Mouse (Mus musculus): Measurements from ENCODE around the gene Dyrk3. TPM values are rescaled to one million over a fixed set of nuclear protein-coding genes. Genes with fewer than 3 reads are reported as not detected.

The Dyrk3 gene
- polyA plus RNA-seq, 1 experiment from 2014 or later = 1.7 TPM

DNA sequence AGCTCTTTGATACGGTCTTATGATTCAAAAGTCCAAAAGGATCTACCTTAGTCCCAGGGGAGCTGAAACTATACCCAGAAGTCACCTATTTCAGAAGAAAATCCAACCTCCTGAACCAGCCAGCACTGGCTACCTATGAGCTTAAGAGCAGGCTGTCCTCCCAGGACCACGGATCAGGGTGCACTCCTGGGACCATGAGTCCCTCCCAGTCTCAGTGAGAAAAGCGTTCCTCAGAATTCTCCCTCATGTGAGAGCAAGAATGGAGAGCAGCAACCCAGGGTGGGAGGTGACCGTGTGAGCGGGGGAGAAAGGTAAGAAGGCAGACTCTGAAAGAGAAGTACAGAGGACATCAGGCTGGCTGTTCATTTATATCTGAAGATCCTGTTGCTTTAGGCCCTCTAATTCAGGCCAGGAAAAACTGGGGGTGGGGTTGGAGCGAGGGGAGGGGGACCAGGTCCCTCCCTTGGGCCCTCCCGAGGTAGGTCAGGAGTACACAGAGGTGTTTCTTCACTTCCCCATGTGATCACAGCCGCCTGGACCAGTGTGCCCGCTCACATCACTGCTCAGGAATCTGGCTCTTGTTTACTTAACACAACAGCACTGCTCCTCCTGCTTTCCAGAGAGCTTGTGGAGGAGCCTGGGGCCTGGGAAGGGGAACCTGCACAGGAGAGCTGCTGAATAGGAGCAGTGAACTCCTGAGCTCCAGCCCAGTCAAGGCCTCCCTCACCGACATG is 30.4 kb downstream of the Dyrk3 start:
- Histone ChIP-seq H3K9ac (ENCODE audit: low read length) (peak overlapping the region; percentile 19; the same call in 1 of the 2 replicates), H3K9me3 (ENCODE audit: control insufficient read depth, low read length) (no peaks in the 10 kb centered on the region), H3K4me3 (ENCODE audit: control insufficient read depth in 1 of 2, insufficient read depth in 1 of 2, low read depth in 1 of 2, low read length in 2 of 2) (no peak overlapping the region), H3K36me3 (ENCODE audit: control insufficient read depth, insufficient read depth, low read length) (no peaks in the 10 kb centered on the region), H3K27me3 (ENCODE audit: control insufficient read depth, insufficient read depth, low read length) (no peaks in the 10 kb centered on the region), H3K4me2 (ENCODE audit: low read length) (no peak overlapping the region), H3K27ac (replicated peaks in 1 of 2; ENCODE audit: control insufficient read depth in 1 of 2, insufficient read depth in 1 of 2, low read depth in 2 of 2, low read length in 2 of 2) (peak overlapping the region; percentile 71 to 78), H3K4me1 (ENCODE audit: control insufficient read depth in 2 of 2, insufficient read depth in 2 of 2, low read length in 2 of 2) (peaks cover 32 to 50% of the 10 kb centered on the region in 2 experiments)
- 36% methylated on average over 10 of the region's 10 CpGs for WGBS
- ATAC-seq (ENCODE audit: insufficient number of reproducible peaks, insufficient read depth, low FRiP score, low read depth) = 0 out of 2 replicates have a peak, but pooled peaks have one; percentile 55

DNA sequence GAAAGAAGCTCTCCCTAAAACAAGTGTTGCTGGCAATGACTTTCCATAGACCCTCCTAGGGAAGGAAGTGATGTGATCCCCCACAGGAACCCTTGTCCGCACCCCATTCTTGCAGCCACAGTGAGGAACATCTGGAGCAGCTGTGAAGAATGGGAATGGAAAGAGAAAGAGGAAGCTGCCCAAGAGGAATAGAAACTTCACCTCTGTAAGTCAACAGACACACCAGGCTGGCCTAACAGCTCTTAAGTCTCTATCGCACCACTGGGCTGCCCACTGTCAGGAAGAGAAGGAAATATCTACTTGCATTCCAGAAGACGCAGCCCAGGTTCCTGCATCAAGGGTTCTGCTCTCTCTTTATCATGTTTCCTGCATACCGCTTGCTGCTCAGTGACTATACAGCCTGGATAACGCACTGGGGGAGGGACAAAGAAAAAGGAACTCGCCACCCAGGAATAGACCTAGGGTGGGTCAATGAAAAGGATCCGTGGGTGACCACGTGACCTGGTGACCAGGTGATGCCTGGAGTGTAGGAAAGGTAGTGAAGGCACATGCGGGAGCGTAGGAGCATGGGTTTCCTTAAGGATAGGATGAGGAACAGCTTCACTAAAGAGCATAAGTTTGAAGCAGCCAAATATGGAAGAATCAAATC is 34.2 kb downstream of the Dyrk3 start:
- peaks cover 18 to 23% of the 10 kb centered on the region in 2 experiments for H3K4me1 ChIP-seq (ENCODE audit: control insufficient read depth in 2 of 2, insufficient read depth in 2 of 2, low read length in 2 of 2)
- no peaks in the 10 kb centered on the region for H3K9me3 ChIP-seq (ENCODE audit: control insufficient read depth, low read length)
- no peaks in the 10 kb centered on the region for H3K36me3 ChIP-seq (ENCODE audit: control insufficient read depth, insufficient read depth, low read length)
- no peak overlapping the region for H3K4me3 ChIP-seq (ENCODE audit: control insufficient read depth in 1 of 2, insufficient read depth in 1 of 2, low read depth in 1 of 2, low read length in 2 of 2)
- H3K9ac ChIP-seq (ENCODE audit: low read length) = no peak overlapping the region
- peak overlapping the region in 1 of 2 experiments; percentile 11; a peak in 1 of 4 replicates for H3K27ac ChIP-seq (replicated peaks in 1 of 2; ENCODE audit: control insufficient read depth in 1 of 2, insufficient read depth in 1 of 2, low read depth in 2 of 2, low read length in 2 of 2)
- ATAC-seq (ENCODE audit: insufficient number of reproducible peaks, insufficient read depth, low FRiP score, low read depth) = 0 out of 2 replicates have a peak, but pooled peaks have one; percentile 10
- 40% methylated on average over 10 of the region's 10 CpGs for WGBS
- H3K27me3 ChIP-seq (ENCODE audit: control insufficient read depth, insufficient read depth, low read length) = no peaks in the 10 kb centered on the region
- peak overlapping the region; percentile 18; the same call in 1 of the 2 replicates for H3K4me2 ChIP-seq (ENCODE audit: low read length)

DNA sequence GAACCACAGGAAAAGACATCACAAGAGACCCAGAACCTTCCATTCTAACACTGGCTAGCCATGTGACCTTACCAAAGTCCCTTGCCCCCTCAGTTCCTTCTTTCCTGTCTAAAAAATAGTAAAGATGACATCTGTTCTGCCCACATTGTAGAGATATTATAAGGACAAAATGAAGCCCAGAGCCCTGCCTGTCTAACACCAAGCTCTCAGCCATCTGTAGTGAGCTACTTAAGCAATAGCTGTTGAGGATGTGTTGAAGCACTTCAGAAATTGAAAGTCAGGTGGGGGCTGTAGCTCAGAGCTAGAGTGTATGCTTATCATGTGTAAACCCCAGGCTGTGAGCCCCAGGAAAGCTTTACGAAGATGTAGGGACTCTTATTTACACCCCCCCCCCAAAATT is 37.3 kb downstream of the Dyrk3 start:
- H3K4me1 ChIP-seq (ENCODE audit: control insufficient read depth in 2 of 2, insufficient read depth in 2 of 2, low read length in 2 of 2) = peaks cover 9 to 18% of the 10 kb centered on the region in 2 experiments
- H3K27me3 ChIP-seq (ENCODE audit: control insufficient read depth, insufficient read depth, low read length) = no peaks in the 10 kb centered on the region
- no peak overlapping the region for H3K27ac ChIP-seq (replicated peaks in 1 of 2; ENCODE audit: control insufficient read depth in 1 of 2, insufficient read depth in 1 of 2, low read depth in 2 of 2, low read length in 2 of 2)
- H3K36me3 ChIP-seq (ENCODE audit: control insufficient read depth, insufficient read depth, low read length) = no peaks in the 10 kb centered on the region
- 53% methylated on average over 1 of the region's 1 CpGs for WGBS
- no peak overlapping the region for H3K4me3 ChIP-seq (ENCODE audit: control insufficient read depth in 1 of 2, insufficient read depth in 1 of 2, low read depth in 1 of 2, low read length in 2 of 2)
- no peaks in the 10 kb centered on the region for H3K9me3 ChIP-seq (ENCODE audit: control insufficient read depth, low read length)
- no peak overlapping the region for H3K4me2 ChIP-seq (ENCODE audit: low read length)
- no peak for ATAC-seq (ENCODE audit: insufficient number of reproducible peaks, insufficient read depth, low FRiP score, low read depth)
- H3K9ac ChIP-seq (ENCODE audit: low read length) = no peak overlapping the region

DNA sequence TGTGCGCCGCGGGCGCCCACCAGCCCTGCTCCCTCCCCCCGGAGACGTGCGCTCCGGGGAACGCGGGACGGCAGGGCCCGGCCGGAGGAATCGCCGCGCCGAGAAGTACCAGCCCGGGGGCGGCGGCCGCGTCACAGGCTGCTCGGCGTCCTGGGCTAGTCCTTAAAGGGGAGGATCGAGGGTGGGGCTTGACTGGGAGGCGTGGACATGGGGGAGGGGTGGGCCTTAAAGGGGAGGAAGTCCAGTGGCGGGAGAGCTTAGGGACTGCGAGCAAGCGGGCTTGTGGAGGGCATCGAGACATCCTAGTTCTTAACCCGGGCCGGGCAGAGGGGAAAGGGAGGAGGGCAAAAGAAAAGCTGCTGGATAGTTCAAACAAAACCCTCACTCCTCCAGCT is 40.4 kb downstream of the Dyrk3 start, which contains the start of gene Mapkapk2:
Gene Mapkapk2, minus strand, starts transcription at position 127 of the 395 bp plus-strand sequence.
- Histone ChIP-seq H3K9ac (ENCODE audit: low read length) (peak within 1 kb of the TSS; percentile 97), H3K27me3 (ENCODE audit: control insufficient read depth, insufficient read depth, low read length) (no peaks in the 10 kb centered on the region), H3K27ac (replicated peaks in 1 of 2; ENCODE audit: control insufficient read depth in 1 of 2, insufficient read depth in 1 of 2, low read depth in 2 of 2, low read length in 2 of 2) (peak within 1 kb of the TSS; percentile 97 to 98), H3K4me2 (ENCODE audit: low read length) (peak within 1 kb of the TSS; percentile 78), H3K4me3 (ENCODE audit: control insufficient read depth in 1 of 2, insufficient read depth in 1 of 2, low read depth in 1 of 2, low read length in 2 of 2) (peak within 1 kb of the TSS; percentile 97 to 99), H3K9me3 (ENCODE audit: control insufficient read depth, low read length) (no peaks in the 10 kb centered on the region), H3K4me1 (ENCODE audit: control insufficient read depth in 2 of 2, insufficient read depth in 2 of 2, low read length in 2 of 2) (peaks cover 21 to 38% of the 10 kb centered on the region in 2 experiments), H3K36me3 (ENCODE audit: control insufficient read depth, insufficient read depth, low read length) (peaks cover 8% of the 10 kb centered on the region; the same call in 1 of the 2 replicates)
- peak; percentile 92 for ATAC-seq (ENCODE audit: insufficient number of reproducible peaks, insufficient read depth, low FRiP score, low read depth)
- WGBS = under 1% methylated on average over 29 of the region's 32 CpGs

DNA sequence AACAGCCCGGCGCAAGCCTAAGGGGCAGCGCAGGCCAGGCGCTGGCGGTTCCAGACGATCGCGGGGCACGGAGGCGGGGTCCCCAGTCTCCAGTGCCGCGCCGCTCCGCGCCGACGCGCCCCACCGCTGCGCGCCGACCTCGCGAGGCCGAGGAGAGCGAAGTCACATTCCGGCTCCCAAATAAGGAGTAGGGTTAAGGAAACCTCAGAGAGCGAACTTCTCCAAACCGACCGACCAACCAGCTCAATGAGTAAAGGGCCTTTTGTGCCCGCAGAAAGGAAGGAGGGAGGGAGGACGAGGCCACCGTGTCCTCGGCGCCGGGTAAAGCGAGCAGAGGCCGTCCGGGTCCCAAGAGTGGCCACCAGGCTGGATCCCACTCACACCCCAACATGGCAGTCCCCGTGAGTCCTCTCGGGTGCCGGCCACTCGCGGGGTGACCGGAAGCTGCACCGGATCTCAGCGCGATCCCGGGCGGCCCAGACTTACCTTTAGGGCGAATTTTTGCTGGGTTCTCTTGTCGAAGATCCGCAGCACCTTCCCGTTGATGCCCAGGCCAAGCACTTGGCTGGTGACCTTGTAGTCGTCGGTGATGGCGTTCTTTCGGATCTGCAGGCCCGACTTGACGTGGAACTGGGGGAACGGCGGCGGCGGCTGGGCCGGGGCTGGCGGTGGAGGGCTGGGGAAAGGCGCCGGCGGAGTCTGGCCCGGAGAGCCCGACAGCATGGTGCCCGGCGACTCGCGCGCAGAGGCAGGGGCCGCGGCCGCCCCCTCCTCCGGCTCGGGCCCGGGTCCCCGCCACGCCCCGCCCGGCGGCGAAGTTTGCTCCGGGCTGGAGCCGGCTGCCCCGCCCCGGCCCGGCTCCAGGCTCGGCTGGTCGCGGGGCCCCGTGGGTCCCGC is 41.1 kb downstream of the Dyrk3 start:
- Histone ChIP-seq H3K36me3 (ENCODE audit: control insufficient read depth, insufficient read depth, low read length) (peaks cover 8% of the 10 kb centered on the region; the same call in 1 of the 2 replicates), H3K27ac (replicated peaks in 1 of 2; ENCODE audit: control insufficient read depth in 1 of 2, insufficient read depth in 1 of 2, low read depth in 2 of 2, low read length in 2 of 2) (peak overlapping the region; percentile 97 to 98), H3K4me2 (ENCODE audit: low read length) (peak overlapping the region; percentile 78), H3K9me3 (ENCODE audit: control insufficient read depth, low read length) (no peaks in the 10 kb centered on the region), H3K4me3 (ENCODE audit: control insufficient read depth in 1 of 2, insufficient read depth in 1 of 2, low read depth in 1 of 2, low read length in 2 of 2) (peak overlapping the region; percentile 97 to 99), H3K4me1 (ENCODE audit: control insufficient read depth in 2 of 2, insufficient read depth in 2 of 2, low read length in 2 of 2) (peaks cover 27 to 44% of the 10 kb centered on the region in 2 experiments), H3K9ac (ENCODE audit: low read length) (peak overlapping the region; percentile 97), H3K27me3 (ENCODE audit: control insufficient read depth, insufficient read depth, low read length) (no peaks in the 10 kb centered on the region)
- under 1% methylated on average over 90 of the region's 98 CpGs for WGBS
- peak; percentile 66 for ATAC-seq (ENCODE audit: insufficient number of reproducible peaks, insufficient read depth, low FRiP score, low read depth)

DNA sequence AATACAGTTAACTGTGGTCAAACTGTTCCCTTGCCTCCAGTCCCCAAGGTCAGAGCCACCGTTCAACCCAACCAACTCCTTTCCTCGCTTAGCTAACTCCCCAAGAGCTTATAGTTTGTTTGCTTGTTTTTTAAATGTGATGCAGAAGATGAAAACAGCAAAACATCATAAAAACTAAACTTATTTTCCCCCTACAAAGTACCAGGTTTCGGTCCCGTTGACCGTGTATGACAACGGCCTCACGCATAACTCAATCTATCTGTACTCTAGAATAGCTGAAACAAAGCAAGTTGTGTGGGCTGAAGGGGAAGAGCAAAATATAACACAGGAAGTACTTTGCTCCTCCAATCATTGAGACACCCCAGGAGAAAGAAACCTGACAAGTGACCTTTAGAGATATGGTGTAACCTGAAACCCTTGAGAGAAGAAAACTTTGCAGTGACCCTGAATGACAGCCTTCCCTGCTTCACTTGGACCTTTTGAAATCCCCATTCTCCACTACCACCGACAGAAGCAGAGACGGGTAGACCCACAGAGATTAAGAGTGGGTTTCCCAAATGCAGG is 41.9 kb downstream of the Dyrk3 start:
- ATAC-seq (ENCODE audit: insufficient number of reproducible peaks, insufficient read depth, low FRiP score, low read depth) = no peak
- H3K4me3 ChIP-seq (ENCODE audit: control insufficient read depth in 1 of 2, insufficient read depth in 1 of 2, low read depth in 1 of 2, low read length in 2 of 2) = peak overlapping the region; percentile 97 to 99
- H3K9me3 ChIP-seq (ENCODE audit: control insufficient read depth, low read length) = no peaks in the 10 kb centered on the region
- H3K9ac ChIP-seq (ENCODE audit: low read length) = peak overlapping the region; percentile 97
- H3K4me1 ChIP-seq (ENCODE audit: control insufficient read depth in 2 of 2, insufficient read depth in 2 of 2, low read length in 2 of 2) = peaks cover 33 to 52% of the 10 kb centered on the region in 2 experiments
- H3K4me2 ChIP-seq (ENCODE audit: low read length) = peak overlapping the region; percentile 78
- peak overlapping the region; percentile 97 to 98 for H3K27ac ChIP-seq (replicated peaks in 1 of 2; ENCODE audit: control insufficient read depth in 1 of 2, insufficient read depth in 1 of 2, low read depth in 2 of 2, low read length in 2 of 2)
- WGBS = 6% methylated on average over 9 of the region's 9 CpGs
- peaks cover 8% of the 10 kb centered on the region; the same call in 1 of the 2 replicates for H3K36me3 ChIP-seq (ENCODE audit: control insufficient read depth, insufficient read depth, low read length)
- H3K27me3 ChIP-seq (ENCODE audit: control insufficient read depth, insufficient read depth, low read length) = no peaks in the 10 kb centered on the region

Data from heart, embryonic 14.5 days (tissue).